Mouse (Mus musculus): ENCODE data around the gene Cux2. TPM values are rescaled to one million over a fixed set of nuclear protein-coding genes. Genes with fewer than 3 reads are reported as not detected.

Cux2 gene
- polyA plus RNA-seq, 1 experiment from 2014 or later = 2.5 TPM

- H3K4me1 ChIP-seq = peaks cover 63% of the 10 kb centered on the region
- H3K27me3 ChIP-seq = peaks cover 6% of the 10 kb centered on the region
- H3K27ac ChIP-seq = peak overlapping the region; percentile 73
- peak overlapping the region; percentile 91 for H3K4me2 ChIP-seq
- no peaks in the 10 kb centered on the region for H3K36me3 ChIP-seq
- H3K9ac ChIP-seq = peak overlapping the region; percentile 37; the same call in 1 of the 2 replicates
- no peak for ATAC-seq (ENCODE audit: insufficient number of reproducible peaks, low FRiP score, low TSS enrichment, low read depth)
- no peaks in the 10 kb centered on the region for H3K9me3 ChIP-seq
- WGBS = 2% methylated on average over 46 of the region's 46 CpGs
- peak overlapping the region; percentile 66 for H3K4me3 ChIP-seq
Observed at GRCm38 (mm10) chr5:121838341-121839127, 211.4 kb downstream of the Cux2 start.

- ATAC-seq (ENCODE audit: insufficient number of reproducible peaks, low FRiP score, low TSS enrichment, low read depth) = no peak
- 1% methylated on average over 35 of the region's 35 CpGs for WGBS
Observed at GRCm38 (mm10) chr5:121837441-121838340, 212.2 kb downstream of the Cux2 start, which contains the start of gene Sh2b3. TSS of gene Sh2b3 (minus strand) at chr5:121837646.

DNA sequence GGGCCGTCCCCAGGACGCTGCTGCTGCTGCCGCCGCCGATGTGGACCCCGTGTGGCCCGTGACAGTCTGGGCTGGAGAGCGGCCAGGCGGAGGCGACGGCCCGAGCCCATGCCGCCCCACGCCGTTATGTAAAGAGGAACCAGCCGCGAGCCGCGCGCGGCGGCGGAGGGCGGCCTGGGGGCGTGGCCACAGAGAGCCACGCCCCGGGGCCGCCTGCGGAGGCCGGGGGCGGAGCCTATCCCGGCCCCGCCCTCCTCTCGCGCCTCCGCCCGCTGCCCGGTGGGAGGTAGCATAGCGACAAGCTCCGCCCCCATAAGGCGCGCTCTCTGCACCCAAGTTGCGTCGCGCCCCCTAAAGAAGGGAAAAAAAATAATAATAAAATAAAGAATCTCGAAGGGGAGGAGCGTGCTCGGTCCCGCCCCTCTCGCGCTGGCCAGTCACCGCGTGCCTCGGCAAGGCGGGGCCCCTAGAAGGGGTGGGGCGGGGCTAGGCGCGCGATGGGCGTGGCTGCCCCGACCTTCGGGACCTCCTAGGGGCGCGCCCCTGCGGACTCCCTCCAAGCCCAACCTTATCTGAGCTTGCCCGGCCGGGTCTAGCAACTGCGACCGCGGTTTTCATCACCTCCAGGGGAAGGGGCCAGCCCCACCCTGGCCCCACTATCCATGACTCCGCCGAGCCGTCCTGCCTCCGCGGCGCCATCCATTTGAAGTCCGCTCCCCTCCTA is 213.0 kb downstream of the Cux2 start:
- Histone ChIP-seq H3K4me2 (peak overlapping the region; percentile 91), H3K27ac (peak overlapping the region; percentile 72), H3K9ac (peak overlapping the region; percentile 73), H3K4me3 (peak overlapping the region; percentile 66), H3K36me3 (no peaks in the 10 kb centered on the region), H3K4me1 (peaks cover 63% of the 10 kb centered on the region), H3K9me3 (no peaks in the 10 kb centered on the region), H3K27me3 (no peaks in the 10 kb centered on the region)
- under 1% methylated on average over 77 of the region's 77 CpGs for WGBS
- ATAC-seq (ENCODE audit: insufficient number of reproducible peaks, low FRiP score, low TSS enrichment, low read depth) = peak; percentile 82

More at GRCm38 (mm10) chr5:121837441-121838340, 212.2 kb downstream of the Cux2 start, which contains the start of gene Sh2b3:
- H3K4me1 ChIP-seq = peaks cover 63% of the 10 kb centered on the region
- peak within 1 kb of the TSS; percentile 66 for H3K4me3 ChIP-seq
- no peaks in the 10 kb centered on the region for H3K9me3 ChIP-seq
- H3K9ac ChIP-seq = peak within 1 kb of the TSS; percentile 73
- peak within 1 kb of the TSS; percentile 91 for H3K4me2 ChIP-seq
- H3K36me3 ChIP-seq = no peaks in the 10 kb centered on the region
- peak within 1 kb of the TSS; percentile 73 for H3K27ac ChIP-seq
- no peaks in the 10 kb centered on the region for H3K27me3 ChIP-seq

DNA sequence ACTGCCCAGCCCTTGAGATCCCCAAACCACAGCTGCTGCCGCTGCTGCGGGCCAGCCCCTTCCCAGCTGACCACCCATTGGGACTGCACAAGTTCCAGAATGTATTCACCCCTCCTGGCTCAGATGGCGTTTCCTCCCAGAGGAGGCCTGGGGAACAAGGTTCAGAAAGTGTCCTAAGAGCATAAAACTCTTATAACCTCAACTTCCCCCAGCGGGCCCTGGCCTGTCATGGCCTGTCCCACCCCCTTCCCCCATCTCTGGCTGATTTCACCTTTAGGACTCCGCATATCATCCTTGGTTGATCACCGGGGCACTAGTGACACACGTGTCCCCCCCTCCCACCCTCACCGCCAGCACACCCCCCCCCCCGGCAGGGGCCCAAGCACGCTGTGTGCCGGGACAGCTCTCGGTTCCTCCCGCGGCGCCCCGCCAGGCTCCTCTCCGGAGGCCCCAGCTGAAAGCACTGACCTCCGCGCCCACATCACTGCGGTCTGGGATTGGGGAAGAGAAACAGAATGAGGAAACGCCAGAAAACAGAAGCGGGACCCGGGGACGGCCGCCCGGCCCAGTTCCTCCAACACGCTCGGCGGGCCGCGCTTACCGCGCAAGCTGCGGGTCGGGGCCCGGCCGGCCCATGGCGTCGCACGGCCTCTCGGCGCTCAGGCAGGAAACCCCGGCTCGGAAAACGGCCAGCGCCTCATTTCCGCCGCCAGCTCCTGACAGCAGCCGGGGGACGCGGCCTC is 213.8 kb downstream of the Cux2 start:
- peak overlapping the region; percentile 66 for H3K27ac ChIP-seq
- under 1% methylated on average over 50 of the region's 51 CpGs for WGBS
- H3K9me3 ChIP-seq = no peaks in the 10 kb centered on the region
- peak overlapping the region; percentile 91 for H3K4me2 ChIP-seq
- H3K27me3 ChIP-seq = no peaks in the 10 kb centered on the region
- no peak; the same call in 1 of the 2 replicates for ATAC-seq (ENCODE audit: insufficient number of reproducible peaks, low FRiP score, low TSS enrichment, low read depth)
- H3K9ac ChIP-seq = peak overlapping the region; percentile 73
- no peaks in the 10 kb centered on the region for H3K36me3 ChIP-seq
- H3K4me1 ChIP-seq = peaks cover 63% of the 10 kb centered on the region
- H3K4me3 ChIP-seq = peak overlapping the region; percentile 66

DNA sequence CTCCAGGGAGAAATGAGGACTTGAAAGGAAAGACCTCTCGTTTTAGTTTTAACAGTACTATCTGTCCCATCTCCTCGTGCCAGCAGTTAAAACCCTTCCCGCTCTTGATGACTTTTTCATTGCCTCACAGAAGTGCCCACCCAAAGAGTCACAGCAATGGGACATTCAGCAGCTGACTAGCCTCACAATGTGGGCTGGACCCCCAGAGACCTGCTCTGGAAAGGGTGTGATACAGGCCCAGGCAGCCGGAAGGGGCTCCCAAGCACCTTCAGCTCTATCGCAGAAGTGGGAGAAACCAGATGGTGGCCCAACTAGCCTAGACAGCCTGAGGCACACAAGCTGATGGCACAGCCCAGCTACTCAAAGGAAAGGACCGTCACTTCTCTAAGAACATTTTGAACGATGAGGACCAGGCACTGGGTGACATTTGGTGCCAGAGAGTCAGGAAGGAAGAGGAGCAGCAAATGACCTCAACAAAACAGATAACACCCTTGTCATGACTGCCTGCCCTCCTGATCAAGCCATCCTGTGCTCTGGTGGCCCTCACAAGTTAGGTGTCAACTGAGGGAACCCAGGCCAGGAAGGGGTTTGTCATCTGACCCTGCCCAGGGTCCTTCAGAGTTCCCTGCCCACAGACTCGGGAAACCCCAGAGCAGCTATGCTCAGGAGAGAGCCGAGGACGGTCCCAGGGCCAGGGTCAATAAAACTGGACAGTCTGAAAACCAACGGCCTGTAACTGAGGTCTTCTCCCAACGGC is 214.7 kb downstream of the Cux2 start:
- Histone ChIP-seq H3K4me3 (peak overlapping the region; percentile 66), H3K27ac (no peak overlapping the region), H3K9ac (peak overlapping the region; percentile 73; the same call in 1 of the 2 replicates), H3K4me1 (peaks cover 63% of the 10 kb centered on the region), H3K36me3 (no peaks in the 10 kb centered on the region), H3K9me3 (no peaks in the 10 kb centered on the region), H3K27me3 (0 out of 2 replicates have a peak, but pooled peaks cover 4% of the 10 kb centered on the region), H3K4me2 (peak overlapping the region; percentile 91)
- WGBS = 16% methylated on average over 12 of the region's 12 CpGs
- ATAC-seq (ENCODE audit: insufficient number of reproducible peaks, low FRiP score, low TSS enrichment, low read depth) = no peak

GRCm38 (mm10) chr5:121834241-121834606 is 215.7 kb downstream of the Cux2 start:
- no peak overlapping the region for H3K27ac ChIP-seq
- H3K4me2 ChIP-seq = 0 out of 2 replicates have a peak overlapping the region, but pooled peaks have one; percentile 91
- no peaks in the 10 kb centered on the region for H3K9me3 ChIP-seq
- H3K9ac ChIP-seq = no peak overlapping the region
- H3K4me1 ChIP-seq = peaks cover 66% of the 10 kb centered on the region
- H3K4me3 ChIP-seq = peak overlapping the region; percentile 66
- ATAC-seq (ENCODE audit: insufficient number of reproducible peaks, low FRiP score, low TSS enrichment, low read depth) = no peak
- no peaks in the 10 kb centered on the region for H3K36me3 ChIP-seq
- peaks cover 11% of the 10 kb centered on the region for H3K27me3 ChIP-seq
- 67% methylated on average over 7 of the region's 7 CpGs for WGBS

DNA sequence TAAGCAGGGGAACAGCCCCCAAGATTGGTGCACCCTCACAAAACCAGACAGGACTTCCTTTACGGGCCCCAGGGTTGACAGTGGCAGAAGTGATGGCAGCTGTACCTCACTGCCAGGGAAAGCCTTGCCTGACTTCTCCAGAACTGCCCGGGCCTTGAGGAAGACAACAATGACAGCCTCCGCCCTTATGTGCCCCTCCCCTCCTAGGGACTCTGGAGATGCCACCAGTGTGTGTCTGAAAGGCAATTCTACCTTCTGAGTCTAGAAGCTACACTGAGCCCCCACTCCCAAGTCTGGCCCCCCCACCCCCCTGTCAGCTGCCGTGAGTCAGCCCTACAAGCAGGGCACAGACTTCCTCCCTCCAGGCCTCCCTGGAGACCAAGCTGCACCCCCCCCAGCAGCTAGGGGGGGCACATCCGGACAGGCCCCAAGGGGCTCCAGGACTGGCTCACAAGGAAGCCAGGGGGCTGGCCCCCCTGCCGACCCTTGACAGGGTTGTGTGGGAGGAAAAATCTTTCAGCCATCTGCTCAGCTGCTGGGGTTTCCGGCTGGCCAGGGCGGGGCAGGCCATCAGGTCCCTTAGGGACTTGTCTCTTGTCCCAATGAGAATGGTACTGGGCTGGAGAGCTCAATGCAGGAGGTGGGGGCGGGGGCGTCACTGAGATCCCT is 216.2 kb downstream of the Cux2 start:
- Histone ChIP-seq H3K36me3 (0 out of 2 replicates have a peak, but pooled peaks cover under 1% of the 10 kb centered on the region), H3K27ac (no peak overlapping the region), H3K4me3 (peak overlapping the region; percentile 66; the same call in 1 of the 2 replicates), H3K4me1 (peaks cover 67% of the 10 kb centered on the region), H3K27me3 (peaks cover 12% of the 10 kb centered on the region), H3K9ac (no peak overlapping the region), H3K9me3 (no peaks in the 10 kb centered on the region), H3K4me2 (peak overlapping the region; percentile 91; the same call in 1 of the 2 replicates)
- 42% methylated on average over 10 of the region's 10 CpGs for WGBS
- no peak for ATAC-seq (ENCODE audit: insufficient number of reproducible peaks, low FRiP score, low TSS enrichment, low read depth)

GRCm38 (mm10) chr5:121833159-121833558 is 216.7 kb downstream of the Cux2 start:
- 0 out of 2 replicates have a peak overlapping the region, but pooled peaks have one; percentile 91 for H3K4me2 ChIP-seq
- no peak overlapping the region for H3K9ac ChIP-seq
- peaks cover 67% of the 10 kb centered on the region for H3K4me1 ChIP-seq
- H3K9me3 ChIP-seq = no peaks in the 10 kb centered on the region
- no peak overlapping the region for H3K27ac ChIP-seq
- H3K36me3 ChIP-seq = peaks cover 6% of the 10 kb centered on the region; the same call in 1 of the 2 replicates
- WGBS = 78% methylated on average over 2 of the region's 2 CpGs
- no peak overlapping the region for H3K4me3 ChIP-seq
- peaks cover 17% of the 10 kb centered on the region for H3K27me3 ChIP-seq
- ATAC-seq (ENCODE audit: insufficient number of reproducible peaks, low FRiP score, low TSS enrichment, low read depth) = no peak

GRCm38 (mm10) chr5:121832376-121833155 is 217.3 kb downstream of the Cux2 start:
- 69% methylated on average over 6 of the region's 6 CpGs for WGBS
- no peak overlapping the region for H3K4me3 ChIP-seq
- H3K36me3 ChIP-seq = peaks cover 12% of the 10 kb centered on the region; the same call in 1 of the 2 replicates
- peaks cover 64% of the 10 kb centered on the region for H3K4me1 ChIP-seq
- H3K9ac ChIP-seq = no peak overlapping the region
- no peaks in the 10 kb centered on the region for H3K9me3 ChIP-seq
- no peak overlapping the region for H3K27ac ChIP-seq
- no peak for ATAC-seq (ENCODE audit: insufficient number of reproducible peaks, low FRiP score, low TSS enrichment, low read depth)
- 0 out of 2 replicates have a peak overlapping the region, but pooled peaks have one; percentile 10 for H3K4me2 ChIP-seq
- peaks cover 22% of the 10 kb centered on the region for H3K27me3 ChIP-seq
